Mouse (Mus musculus) olfactory bulb, adult 2 months (tissue): ENCODE results near the gene Pdzd2. TPM values are rescaled to one million over a fixed set of nuclear protein-coding genes. Genes with fewer than 3 reads are reported as not detected.

Experiments
- H3K27ac ChIP-seq: fragments of 200-500 bp; 2 replicates; pipeline ENCODE4 v1.5.1; 2012; ENCODE audit warnings: low read depth, low read length; ENCODE audit not compliant: insufficient read depth
- H3K4me1 ChIP-seq: fragments of 200-500 bp; 2 replicates; pipeline ENCODE4 v1.6.1; 2012; ENCODE audit warnings: low read length; ENCODE audit not compliant: control insufficient read depth, insufficient read depth
- H3K4me3 ChIP-seq: fragments of 200-500 bp; 2 replicates; pipeline ENCODE4 v1.5.1; 2012; ENCODE audit warnings: mild to moderate bottlenecking, low read depth, low read length, moderate library complexity; ENCODE audit not compliant: insufficient read depth
- CTCF ChIP-seq: fragments of 200-500 bp; IDR thresholded peaks from 2 replicates; pipeline ENCODE4 v1.5.1; 2012; ENCODE audit warnings: low read depth, mild to moderate bottlenecking, low read length, moderate library complexity; ENCODE audit not compliant: insufficient read depth
- POLR2A ChIP-seq: fragments of 200-500 bp; IDR thresholded peaks from 2 replicates; pipeline ENCODE4 v1.6.1; 2012; ENCODE audit warnings: mild to moderate bottlenecking, low read depth, low read length, moderate library complexity; ENCODE audit not compliant: insufficient read depth
- WGBS: fragments of 180-500 bp; shearing (Covaris S2); methylation state at CpG from one replicate; pipeline ENCODE4 v1.1.7; 2018; 5-methylcytosine and 5-hydroxymethylcytosine counted together
- polyA plus RNA-seq: library from polyadenylated mRNA; stranded (reverse); fragments of >200 nt; gene quantifications from 2 replicates; pipeline ENCODE4 v1.2.4, GENCODE M21; 2012; ENCODE audit warnings: low replicate concordance; ENCODE audit not compliant: missing spikeins, insufficient read depth, insufficient read length

The Pdzd2 gene
- polyA plus RNA-seq, 1 experiment: not detected

GRCm38 (mm10) chr15:12481261-12481660 is 258.5 kb downstream of the Pdzd2 start:
- no peak overlapping the region for H3K27ac ChIP-seq
- WGBS: 82% methylated on average over 5 of the region's 5 CpGs
- H3K4me1 ChIP-seq: peaks cover 2% of the 10 kb centered on the region; the same call in 1 of the 2 replicates
- no peak overlapping the region for H3K4me3 ChIP-seq
- TF ChIP-seq CTCF: no peak
- TF ChIP-seq POLR2A: no peak

- WGBS: 77% methylated on average over 3 of the region's 3 CpGs
- TF ChIP-seq CTCF: no peak
- no peak for TF ChIP-seq POLR2A
- no peak overlapping the region for H3K27ac ChIP-seq
- H3K4me3 ChIP-seq: no peak overlapping the region
- no peaks in the 10 kb centered on the region; the same call in 1 of the 2 replicates for H3K4me1 ChIP-seq
Observed at GRCm38 (mm10) chr15:12480369-12480768, 259.4 kb downstream of the Pdzd2 start.

GRCm38 (mm10) chr15:12479326-12479725 is 260.4 kb downstream of the Pdzd2 start:
- TF ChIP-seq POLR2A: no peak
- no peak for TF ChIP-seq CTCF
- Histone ChIP-seq H3K4me1 (no peaks in the 10 kb centered on the region; the same call in 1 of the 2 replicates), H3K27ac (no peak overlapping the region), H3K4me3 (no peak overlapping the region)
- WGBS: 70% methylated on average over 5 of the region's 5 CpGs

- no peak overlapping the region for H3K4me3 ChIP-seq
- no peak overlapping the region for H3K27ac ChIP-seq
- H3K4me1 ChIP-seq: no peaks in the 10 kb centered on the region; the same call in 1 of the 2 replicates
- TF ChIP-seq CTCF (no peak), POLR2A (no peak)
- WGBS: 68% methylated on average over 7 of the region's 7 CpGs
Observed at GRCm38 (mm10) chr15:12473596-12473995, 266.1 kb downstream of the Pdzd2 start.

- Histone ChIP-seq H3K4me3 (no peak overlapping the region), H3K27ac (no peak overlapping the region), H3K4me1 (no peaks in the 10 kb centered on the region; the same call in 1 of the 2 replicates)
- 94% methylated on average over 4 of the region's 4 CpGs for WGBS
- TF ChIP-seq CTCF: no peak
- no peak for TF ChIP-seq POLR2A
Observed at GRCm38 (mm10) chr15:12472646-12473045, 267.1 kb downstream of the Pdzd2 start.

GRCm38 (mm10) chr15:12470900-12471838 is 268.6 kb downstream of the Pdzd2 start:
- H3K4me1 ChIP-seq: no peaks in the 10 kb centered on the region; the same call in 1 of the 2 replicates
- 75% methylated on average over 15 of the region's 15 CpGs for WGBS
- TF ChIP-seq CTCF: no peak
- no peak for TF ChIP-seq POLR2A
- no peak overlapping the region for H3K4me3 ChIP-seq
- H3K27ac ChIP-seq: no peak overlapping the region

- Histone ChIP-seq H3K4me3 (no peak overlapping the region), H3K27ac (no peak overlapping the region), H3K4me1 (no peaks in the 10 kb centered on the region; the same call in 1 of the 2 replicates)
- no peak for TF ChIP-seq CTCF
- TF ChIP-seq POLR2A: no peak
- 56% methylated on average over 5 of the region's 5 CpGs for WGBS
Observed at GRCm38 (mm10) chr15:12468625-12469024, 271.1 kb downstream of the Pdzd2 start.

- H3K4me1 ChIP-seq: no peaks in the 10 kb centered on the region; the same call in 1 of the 2 replicates
- 83% methylated on average over 8 of the region's 8 CpGs for WGBS
- no peak overlapping the region for H3K27ac ChIP-seq
- TF ChIP-seq CTCF: no peak
- TF ChIP-seq POLR2A: no peak
- H3K4me3 ChIP-seq: no peak overlapping the region
Observed at GRCm38 (mm10) chr15:12465748-12466147, 274.0 kb downstream of the Pdzd2 start.

- H3K27ac ChIP-seq: no peak overlapping the region
- TF ChIP-seq CTCF: no peak
- TF ChIP-seq POLR2A: no peak
- peaks cover 7% of the 10 kb centered on the region; the same call in 1 of the 2 replicates for H3K4me1 ChIP-seq
- 58% methylated on average over 7 of the region's 7 CpGs for WGBS
- H3K4me3 ChIP-seq: no peak overlapping the region
Observed at GRCm38 (mm10) chr15:12456808-12457207, 282.9 kb downstream of the Pdzd2 start.
